Mouse (Mus musculus) bone marrow macrophage, adult 2 months (primary cell): ENCODE data around the gene Sh3tc1.

Experiments used
- CTCF ChIP-seq: IDR thresholded peaks from 2 replicates; pipeline ENCODE4 v1.5.1; 2012; ENCODE audit warnings: low read depth, mild to moderate bottlenecking, low read length, moderate library complexity
- POLR2A ChIP-seq: IDR thresholded peaks from 2 replicates; pipeline ENCODE4 v1.6.1; 2012; ENCODE audit warnings: mild to moderate bottlenecking, low read depth, low read length, borderline replicate concordance

- TF ChIP-seq CTCF (no peak), POLR2A (no peak)
Measured at GRCm38 (mm10) chr5:35671474-35671891, 68.3 kb downstream of the Sh3tc1 start.
